Mouse (Mus musculus) intestine, postnatal 0 days (tissue): Measurements from ENCODE around the gene Gm7714. TPM values are rescaled to one million over a fixed set of nuclear protein-coding genes. Genes with fewer than 3 reads are reported as not detected.
"Not testable (repeated sequence)": the region's sequence is repeated elsewhere in the genome, so short reads cannot be mapped to it uniquely, and the experiment has no call there.

Experiments
- ATAC-seq: fragments of 200-750 bp; cut with Nextera tagmentation; 2 replicates; pipeline ENCODE4 v1.8.0; 2017; ENCODE audit warnings: mild to moderate bottlenecking, moderate TSS enrichment, moderate library complexity
- H3K27ac ChIP-seq: fragments of 300-500 bp; sonication (generic); 2 replicates; pipeline ENCODE4 v1.5.1; 2014; ENCODE audit warnings: mild to moderate bottlenecking, low read depth, low read length, moderate library complexity
- H3K27me3 ChIP-seq: fragments of 300-500 bp; sonication (generic); replicated peaks from 2 replicates; pipeline ENCODE4 v1.6.1; 2014; ENCODE audit warnings: low read length, mixed read lengths; ENCODE audit not compliant: control insufficient read depth, insufficient read depth
- H3K36me3 ChIP-seq: fragments of 300-500 bp; sonication (generic); 2 replicates; pipeline ENCODE4 v1.6.1; 2014; ENCODE audit warnings: mild to moderate bottlenecking, moderate library complexity; ENCODE audit not compliant: control insufficient read depth, insufficient read depth
- H3K4me1 ChIP-seq: fragments of 300-500 bp; sonication (generic); replicated peaks from 2 replicates; pipeline ENCODE4 v1.6.1; 2014; ENCODE audit warnings: antibody characterized with exemption, low read length, mixed read lengths; ENCODE audit not compliant: control insufficient read depth, insufficient read depth
- H3K4me2 ChIP-seq: fragments of 300-500 bp; sonication (generic); replicated peaks from 2 replicates; pipeline ENCODE4 v1.6.1; 2014; ENCODE audit warnings: low read depth, mild to moderate bottlenecking, moderate library complexity
- H3K4me3 ChIP-seq: fragments of 300-500 bp; sonication (generic); 2 replicates; pipeline ENCODE4 v1.5.1; 2014; ENCODE audit warnings: low read depth, low read length
- H3K9ac ChIP-seq: fragments of 300-500 bp; sonication (generic); 2 replicates; pipeline ENCODE4 v1.6.1; 2014; ENCODE audit warnings: mild to moderate bottlenecking, low read depth, low read length
- H3K9me3 ChIP-seq: fragments of 300-500 bp; sonication (generic); 2 replicates; pipeline ENCODE4 v1.6.1; 2016; ENCODE audit warnings: mixed run types; ENCODE audit not compliant: control insufficient read depth
- CTCF ChIP-seq: sonication (generic); IDR thresholded peaks from 2 replicates; pipeline ENCODE4 v1.5.1; 2016; ENCODE audit warnings: low read depth, mild to moderate bottlenecking, control low read depth, antibody characterized with exemption, moderate library complexity
- WGBS: fragments of 180-500 bp; shearing (Covaris S2); extraction: QIAGEN DNeasy Blood & Tissue Kit; methylation state at CpG from one replicate; pipeline ENCODE4 v1.1.7; 2014; 5-methylcytosine and 5-hydroxymethylcytosine counted together
- polyA plus RNA-seq: library from polyadenylated mRNA; unstranded; fragments of >200 nt; fragmentation: Nextera tagmentation; extraction: Ambion mirVana; gene quantifications from 2 replicates; pipeline ENCODE4 v1.2.1, GENCODE M21; 2015

Gene Gm7714
- not detected in 2 replicates for polyA plus RNA-seq

- Histone ChIP-seq H3K4me2 (no peak within 1 kb of the TSS), H3K36me3 (no peaks in the 10 kb centered on the region), H3K4me3 (no peak within 1 kb of the TSS), H3K9ac (no peak within 1 kb of the TSS), H3K27ac (no peak within 1 kb of the TSS), H3K9me3 (no peaks in the 10 kb centered on the region), H3K27me3 (no peaks in the 10 kb centered on the region), H3K4me1 (no peaks in the 10 kb centered on the region)
- TF ChIP-seq CTCF = no peak
- WGBS = 81% methylated on average over 1 of the region's 1 CpGs
- ATAC-seq = no peak
Measured at GRCm38 (mm10) chr5:88268619-88269018, at the start of gene Gm7714. Gm7714 (plus strand) TSS chr5:88268919.

DNA sequence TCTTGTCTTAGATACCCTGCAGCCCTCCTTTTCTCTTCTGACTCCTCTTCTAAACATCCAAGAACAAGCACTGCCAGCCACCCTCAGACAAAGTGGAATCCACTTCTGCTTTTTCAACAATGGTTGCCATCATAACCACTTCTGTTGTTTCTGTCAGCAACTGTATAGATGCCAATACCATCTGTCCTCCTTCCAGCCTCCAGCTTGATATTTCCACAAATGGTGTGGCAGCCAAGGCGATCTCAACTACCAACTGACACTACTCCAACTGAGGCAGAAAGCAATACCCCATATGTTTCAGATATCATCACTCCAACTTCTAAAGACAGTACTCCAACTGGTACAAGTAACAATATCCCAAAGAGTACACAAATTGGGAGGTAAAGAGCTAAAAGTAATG is 12.2 kb upstream of the Gm7714 start:
- ATAC-seq = no peak
- H3K4me1 ChIP-seq = no peaks in the 10 kb centered on the region
- 89% methylated on average over 1 of the region's 1 CpGs for WGBS
- no peaks in the 10 kb centered on the region for H3K9me3 ChIP-seq
- no peak for TF ChIP-seq CTCF
- H3K27ac ChIP-seq = no peak overlapping the region
- no peaks in the 10 kb centered on the region for H3K36me3 ChIP-seq
- H3K9ac ChIP-seq = no peak overlapping the region
- no peak overlapping the region for H3K4me3 ChIP-seq
- no peak overlapping the region for H3K4me2 ChIP-seq
- no peaks in the 10 kb centered on the region for H3K27me3 ChIP-seq

DNA sequence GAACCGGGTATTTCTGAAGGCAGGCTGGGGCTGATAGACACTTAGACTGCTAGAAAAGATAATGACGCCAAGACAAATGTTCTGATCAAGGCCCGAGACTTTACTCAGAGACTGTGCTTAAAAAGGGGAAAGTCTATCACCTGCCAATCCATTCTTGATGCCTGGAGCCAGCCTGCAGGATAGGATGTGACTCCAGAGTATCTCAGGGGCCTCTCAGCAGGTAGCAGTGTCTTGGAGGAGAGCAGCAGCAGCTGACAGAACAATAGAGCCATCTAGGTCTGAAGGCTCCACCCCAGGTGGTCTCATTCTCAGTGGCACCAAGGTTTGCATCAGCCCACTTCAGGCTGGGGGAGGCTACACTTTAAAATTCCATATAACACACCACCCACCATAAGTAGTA is 42.6 kb downstream of the Gm7714 start:
- 68% methylated on average over 3 of the region's 3 CpGs for WGBS
- H3K27ac ChIP-seq, H3K4me1 ChIP-seq, ATAC-seq, H3K27me3 ChIP-seq, H3K4me3 ChIP-seq, H3K4me2 ChIP-seq, H3K9ac ChIP-seq, H3K9me3 ChIP-seq, H3K36me3 ChIP-seq: not testable (repeated sequence)

DNA sequence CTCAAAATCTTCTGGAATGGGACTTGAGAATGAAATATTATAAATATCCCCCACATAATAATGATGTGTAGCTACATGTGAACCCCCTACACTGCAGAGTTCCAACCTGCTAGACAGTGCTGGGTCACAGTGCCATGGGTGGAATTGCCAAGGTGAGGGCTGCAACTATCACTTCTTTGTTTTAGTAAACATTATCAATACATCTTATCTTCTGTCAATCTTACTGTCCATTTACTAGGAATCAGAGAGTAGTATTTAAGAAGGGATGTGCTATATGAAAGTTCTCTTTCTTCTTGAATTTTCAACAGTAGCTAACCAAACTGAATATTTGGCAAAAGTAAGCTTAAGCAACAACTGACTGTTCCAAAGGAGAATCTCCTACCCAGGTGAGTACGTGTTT is 48.3 kb downstream of the Gm7714 start, which contains the start of gene Prol1:
Gene Prol1 (plus strand): TSS at position 301 of the 400 bp plus-strand sequence.
- H3K9ac ChIP-seq = no peak within 1 kb of the TSS
- no peak within 1 kb of the TSS for H3K27ac ChIP-seq
- WGBS = 83% methylated on average over 1 of the region's 1 CpGs
- H3K27me3 ChIP-seq = no peaks in the 10 kb centered on the region
- no peak for ATAC-seq
- H3K4me3 ChIP-seq = no peak within 1 kb of the TSS
- no peak within 1 kb of the TSS for H3K4me2 ChIP-seq
- no peak for TF ChIP-seq CTCF
- no peaks in the 10 kb centered on the region for H3K9me3 ChIP-seq
- no peaks in the 10 kb centered on the region for H3K4me1 ChIP-seq
- no peaks in the 10 kb centered on the region for H3K36me3 ChIP-seq

Other genes starting within 250 kb of the Gm7714 start
- gene Smr2, start 182.4 kb upstream of the Gm7714 start, polyA plus RNA-seq = not detected in 2 replicates
- not detected in 2 replicates for gene Gm11116, start 157.4 kb upstream of the Gm7714 start, polyA plus RNA-seq
- gene Gm11115, start 114.8 kb upstream of the Gm7714 start, polyA plus RNA-seq = not detected in 2 replicates
- not detected in 2 replicates for gene Prol1, start 48.4 kb downstream of the Gm7714 start, polyA plus RNA-seq
- 0.16 TPM in 1 of 2 replicates, not detected in the other for gene Amtn, start 107.2 kb downstream of the Gm7714 start, polyA plus RNA-seq
- gene Ambn, start 187.1 kb downstream of the Gm7714 start, polyA plus RNA-seq = not detected in 2 replicates
- gene Enam, start 219.1 kb downstream of the Gm7714 start, polyA plus RNA-seq = not detected in 2 replicates